Mouse (Mus musculus): ENCODE data around the gene Osbpl8. TPM values are rescaled to one million over a fixed set of nuclear protein-coding genes. Genes with fewer than 3 reads are reported as not detected.

Osbpl8 gene
- polyA plus RNA-seq, 2 experiments = 6.3 to 7.2 TPM

DNA sequence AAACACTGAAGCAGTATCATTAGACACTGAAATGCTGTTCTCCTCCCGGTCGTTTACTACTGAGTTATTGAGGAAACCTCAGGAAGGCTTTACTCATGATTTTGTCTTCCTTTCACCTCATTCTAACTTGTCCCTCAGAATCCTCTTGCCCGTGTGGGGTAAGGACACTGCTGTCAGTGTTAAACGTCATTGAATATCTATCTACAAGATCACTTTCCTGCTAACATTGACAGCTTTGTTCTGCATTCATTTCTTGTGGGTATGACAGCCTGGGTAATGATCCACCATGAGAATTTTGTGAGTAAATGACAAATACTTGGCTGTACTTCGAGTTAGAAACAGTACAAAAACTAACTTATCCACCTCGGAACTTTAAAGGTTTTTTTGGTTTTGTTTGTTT lies 133.1 kb downstream of the Osbpl8 start:
- no peak overlapping the region for H3K27ac ChIP-seq
- H3K9me3 ChIP-seq (ENCODE audit: control insufficient read depth, low read length) = no peaks in the 10 kb centered on the region
- 0 out of 2 replicates have a peak overlapping the region, but pooled peaks have one; percentile 50 for H3K9ac ChIP-seq (replicated peaks)
- H3K4me1 ChIP-seq (replicated peaks; ENCODE audit: control insufficient read depth in 2 of 2, insufficient read depth in 2 of 2, low read length in 1 of 2) = peaks cover 6 to 10% of the 10 kb centered on the region in 2 experiments; a peak in 3 of 4 replicates
- peak overlapping the region; percentile 79 for H3K4me2 ChIP-seq (ENCODE audit: low read depth)
- H3K27me3 ChIP-seq (ENCODE audit: control insufficient read depth, insufficient read depth, low read length) = no peaks in the 10 kb centered on the region
- TF ChIP-seq EP300 (IDR thresholded peaks at IDR 0.05; ENCODE audit: low read depth) = no peak
- TF ChIP-seq CTCF (IDR thresholded peaks at IDR 0.05; ENCODE audit: low read depth) = no peak
- H3K36me3 ChIP-seq (replicated peaks; ENCODE audit: control insufficient read depth, insufficient read depth, low read depth) = no peaks in the 10 kb centered on the region
- DNase-seq (ENCODE audit: low read depth in 3 of 3, low spot score in 3 of 3) = no peak
- H3K4me3 ChIP-seq (ENCODE audit: insufficient read depth in 1 of 2, low read depth in 2 of 2, low read length in 2 of 2) = peak overlapping the region in 1 of 2 experiments; percentile 74; a peak in 2 of 4 replicates
- ATAC-seq (ENCODE audit: insufficient read depth) = no peak
- WGBS (ENCODE audit: insufficient replicate concordance) = 29% methylated on average over 6 of the region's 6 CpGs

DNA sequence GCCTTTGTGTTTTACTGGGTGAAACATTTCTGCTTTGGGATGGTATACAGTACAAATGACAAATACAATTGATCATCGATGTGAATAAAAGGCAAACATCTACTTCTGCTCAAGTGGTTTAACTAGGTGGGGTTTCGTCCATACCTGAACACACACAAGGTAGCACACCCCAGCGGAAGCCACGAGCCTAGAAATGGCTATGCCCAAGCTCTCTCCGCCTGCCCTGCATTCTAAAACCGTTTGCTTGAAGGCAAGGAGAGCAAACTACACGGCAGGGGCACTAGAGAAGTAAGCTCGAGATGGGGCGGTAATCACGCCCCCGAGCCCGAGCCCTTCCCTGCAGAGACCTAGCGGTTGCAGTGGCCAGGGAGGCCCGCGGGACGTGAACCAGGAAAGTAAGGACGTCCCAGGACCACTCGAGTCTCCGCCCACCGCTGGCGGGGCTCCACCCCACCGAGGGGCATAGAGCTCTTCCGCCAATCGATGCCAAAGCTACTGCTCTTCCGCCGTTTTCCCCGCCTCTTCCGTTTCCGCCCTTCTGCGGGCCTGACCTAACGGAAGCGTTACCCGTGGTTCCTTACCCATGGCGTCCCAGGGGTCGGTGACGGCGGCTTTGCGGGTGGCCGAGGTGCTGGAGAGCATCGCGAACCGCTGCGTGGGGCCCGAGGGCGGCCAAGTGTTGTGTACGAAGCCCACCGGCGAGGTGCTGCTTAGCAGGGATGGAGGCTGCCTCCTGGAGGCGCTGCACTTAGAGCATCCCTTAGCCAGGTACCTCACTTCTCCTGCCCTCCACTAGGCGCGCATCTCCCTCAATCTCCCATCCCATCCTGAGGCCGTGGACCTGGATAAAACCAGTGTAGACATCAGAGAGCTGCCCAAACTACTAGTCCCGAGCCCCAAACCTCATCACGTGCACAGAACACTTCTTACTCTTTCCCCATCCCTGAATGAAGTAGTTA lies 133.9 kb downstream of the Osbpl8 start, which contains the start of gene Bbs10:
Gene Bbs10, plus strand, starts transcription at position 540 of the 959 bp plus-strand sequence.
- H3K27ac ChIP-seq = no peak within 1 kb of the TSS
- peaks cover 6 to 10% of the 10 kb centered on the region in 2 experiments; a peak in 3 of 4 replicates for H3K4me1 ChIP-seq (replicated peaks; ENCODE audit: control insufficient read depth in 2 of 2, insufficient read depth in 2 of 2, low read length in 1 of 2)
- ATAC-seq (ENCODE audit: insufficient read depth) (peak; percentile 99), DNase-seq (ENCODE audit: low read depth in 3 of 3, low spot score in 3 of 3) (peak; percentile 87 to 88 (median 87))
- no peaks in the 10 kb centered on the region for H3K27me3 ChIP-seq (ENCODE audit: control insufficient read depth, insufficient read depth, low read length)
- H3K36me3 ChIP-seq (replicated peaks; ENCODE audit: control insufficient read depth, insufficient read depth, low read depth) = no peaks in the 10 kb centered on the region
- peak within 1 kb of the TSS; percentile 65 to 74 for H3K4me3 ChIP-seq (ENCODE audit: insufficient read depth in 1 of 2, low read depth in 2 of 2, low read length in 2 of 2)
- WGBS (ENCODE audit: insufficient replicate concordance) = 1% methylated on average over 54 of the region's 54 CpGs
- H3K9me3 ChIP-seq (ENCODE audit: control insufficient read depth, low read length) = no peaks in the 10 kb centered on the region
- H3K4me2 ChIP-seq (ENCODE audit: low read depth) = peak within 1 kb of the TSS; percentile 79
- peak within 1 kb of the TSS; percentile 59 for H3K9ac ChIP-seq (replicated peaks)
- TF ChIP-seq EP300 (IDR thresholded peaks at IDR 0.05; ENCODE audit: low read depth) (no peak), CTCF (IDR thresholded peaks at IDR 0.05; ENCODE audit: low read depth) (peak; percentile 83)

DNA sequence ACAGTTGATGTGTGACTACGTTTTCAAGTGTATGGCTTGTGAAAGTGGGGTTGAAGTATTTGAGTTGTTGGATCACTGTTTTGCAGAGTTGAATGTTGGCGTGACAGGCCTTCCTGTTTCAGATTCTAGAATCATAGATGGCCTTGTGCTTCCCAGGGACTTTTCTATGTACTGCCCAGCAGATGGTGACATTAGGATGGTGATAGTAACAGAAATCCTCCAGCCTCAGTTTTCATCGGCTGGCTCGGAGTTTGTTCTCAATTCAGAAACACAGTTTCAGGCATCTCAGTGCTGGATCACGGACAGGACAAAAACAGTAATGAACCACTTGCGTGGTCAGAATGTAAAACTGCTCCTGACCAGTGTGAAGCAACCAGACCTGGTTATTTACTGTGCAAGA lies 135.0 kb downstream of the Osbpl8 start:
- Histone ChIP-seq H3K4me1 (replicated peaks; ENCODE audit: control insufficient read depth in 2 of 2, insufficient read depth in 2 of 2, low read length in 1 of 2) (peaks cover 6 to 10% of the 10 kb centered on the region in 2 experiments; a peak in 3 of 4 replicates), H3K27me3 (ENCODE audit: control insufficient read depth, insufficient read depth, low read length) (no peaks in the 10 kb centered on the region), H3K36me3 (replicated peaks; ENCODE audit: control insufficient read depth, insufficient read depth, low read depth) (no peaks in the 10 kb centered on the region), H3K27ac (no peak overlapping the region), H3K4me2 (ENCODE audit: low read depth) (peak overlapping the region; percentile 79; the same call in 1 of the 2 replicates), H3K9ac (replicated peaks) (no peak overlapping the region), H3K9me3 (ENCODE audit: control insufficient read depth, low read length) (no peaks in the 10 kb centered on the region), H3K4me3 (ENCODE audit: insufficient read depth in 1 of 2, low read depth in 2 of 2, low read length in 2 of 2) (no peak overlapping the region)
- 82% methylated on average over 6 of the region's 6 CpGs for WGBS (ENCODE audit: insufficient replicate concordance)
- ATAC-seq (ENCODE audit: insufficient read depth) = no peak
- TF ChIP-seq CTCF (IDR thresholded peaks at IDR 0.05; ENCODE audit: low read depth) (no peak), EP300 (IDR thresholded peaks at IDR 0.05; ENCODE audit: low read depth) (no peak)
- DNase-seq (ENCODE audit: low read depth in 3 of 3, low spot score in 3 of 3) = no peak

DNA sequence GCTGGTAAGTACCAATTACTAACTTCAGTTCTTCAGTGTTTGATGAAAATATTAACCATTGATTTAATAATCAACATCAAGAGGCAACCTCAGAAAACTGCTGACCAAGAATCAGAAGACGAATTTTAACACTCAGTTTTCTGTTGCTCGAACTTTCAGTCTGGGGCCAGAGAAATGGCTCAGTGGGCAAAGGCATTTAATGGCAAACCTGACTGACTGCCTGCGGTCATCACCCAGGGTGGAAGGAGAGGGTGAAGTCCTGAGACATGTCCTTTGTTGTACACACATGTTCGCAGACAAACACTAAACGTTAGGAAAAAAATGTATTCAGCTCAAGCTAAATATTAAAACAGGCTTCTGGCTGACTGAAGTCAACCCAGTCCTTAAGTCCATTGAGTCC lies 136.5 kb downstream of the Osbpl8 start:
- no peak for ATAC-seq (ENCODE audit: insufficient read depth)
- no peaks in the 10 kb centered on the region for H3K36me3 ChIP-seq (replicated peaks; ENCODE audit: control insufficient read depth, insufficient read depth, low read depth)
- WGBS (ENCODE audit: insufficient replicate concordance) = 77% methylated on average over 5 of the region's 5 CpGs
- DNase-seq (ENCODE audit: low read depth in 3 of 3, low spot score in 3 of 3) = no peak
- no peaks in the 10 kb centered on the region for H3K27me3 ChIP-seq (ENCODE audit: control insufficient read depth, insufficient read depth, low read length)
- H3K4me1 ChIP-seq (replicated peaks; ENCODE audit: control insufficient read depth in 2 of 2, insufficient read depth in 2 of 2, low read length in 1 of 2) = peaks cover 6 to 10% of the 10 kb centered on the region in 2 experiments; a peak in 3 of 4 replicates
- no peaks in the 10 kb centered on the region for H3K9me3 ChIP-seq (ENCODE audit: control insufficient read depth, low read length)
- H3K27ac ChIP-seq = no peak overlapping the region
- H3K4me3 ChIP-seq (ENCODE audit: insufficient read depth in 1 of 2, low read depth in 2 of 2, low read length in 2 of 2) = no peak overlapping the region
- no peak overlapping the region for H3K9ac ChIP-seq (replicated peaks)
- no peak overlapping the region for H3K4me2 ChIP-seq (ENCODE audit: low read depth)
- TF ChIP-seq CTCF (IDR thresholded peaks at IDR 0.05; ENCODE audit: low read depth) = no peak
- no peak for TF ChIP-seq EP300 (IDR thresholded peaks at IDR 0.05; ENCODE audit: low read depth)

DNA sequence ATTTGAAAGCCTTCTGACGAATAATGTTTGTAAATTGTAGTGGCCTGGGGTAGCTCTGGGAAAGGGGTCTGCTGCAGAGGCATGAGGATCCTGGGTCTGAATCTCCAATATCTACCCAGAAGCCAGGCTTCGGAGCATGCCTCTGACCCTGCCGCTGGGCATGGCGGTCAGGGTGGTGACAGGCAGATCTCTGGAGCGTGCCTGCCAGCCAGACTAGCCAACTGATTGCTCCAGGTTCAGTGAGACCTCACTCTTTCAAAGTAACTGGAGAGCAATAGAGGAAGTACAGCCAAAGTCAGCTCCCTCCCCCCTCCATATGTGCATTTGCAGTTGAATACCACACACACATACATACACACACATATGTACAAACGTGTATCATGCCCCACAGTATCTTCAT lies 137.9 kb downstream of the Osbpl8 start:
- no peak for ATAC-seq (ENCODE audit: insufficient read depth)
- no peak overlapping the region for H3K4me2 ChIP-seq (ENCODE audit: low read depth)
- H3K4me1 ChIP-seq (replicated peaks; ENCODE audit: control insufficient read depth in 2 of 2, insufficient read depth in 2 of 2, low read length in 1 of 2) = peaks cover 6 to 10% of the 10 kb centered on the region in 2 experiments; a peak in 3 of 4 replicates
- no peak overlapping the region for H3K4me3 ChIP-seq (ENCODE audit: insufficient read depth in 1 of 2, low read depth in 2 of 2, low read length in 2 of 2)
- no peak overlapping the region for H3K27ac ChIP-seq
- no peak for TF ChIP-seq EP300 (IDR thresholded peaks at IDR 0.05; ENCODE audit: low read depth)
- TF ChIP-seq CTCF (IDR thresholded peaks at IDR 0.05; ENCODE audit: low read depth) = no peak
- no peak for DNase-seq (ENCODE audit: low read depth in 3 of 3, low spot score in 3 of 3)
- no peaks in the 10 kb centered on the region for H3K36me3 ChIP-seq (replicated peaks; ENCODE audit: control insufficient read depth, insufficient read depth, low read depth)
- H3K9ac ChIP-seq (replicated peaks) = no peak overlapping the region
- H3K9me3 ChIP-seq (ENCODE audit: control insufficient read depth, low read length) = no peaks in the 10 kb centered on the region
- no peaks in the 10 kb centered on the region for H3K27me3 ChIP-seq (ENCODE audit: control insufficient read depth, insufficient read depth, low read length)
- WGBS (ENCODE audit: insufficient replicate concordance) = 66% methylated on average over 6 of the region's 6 CpGs
